Mouse (Mus musculus): ENCODE measurements around the gene Igsf9b.

Igsf9b gene

DNA sequence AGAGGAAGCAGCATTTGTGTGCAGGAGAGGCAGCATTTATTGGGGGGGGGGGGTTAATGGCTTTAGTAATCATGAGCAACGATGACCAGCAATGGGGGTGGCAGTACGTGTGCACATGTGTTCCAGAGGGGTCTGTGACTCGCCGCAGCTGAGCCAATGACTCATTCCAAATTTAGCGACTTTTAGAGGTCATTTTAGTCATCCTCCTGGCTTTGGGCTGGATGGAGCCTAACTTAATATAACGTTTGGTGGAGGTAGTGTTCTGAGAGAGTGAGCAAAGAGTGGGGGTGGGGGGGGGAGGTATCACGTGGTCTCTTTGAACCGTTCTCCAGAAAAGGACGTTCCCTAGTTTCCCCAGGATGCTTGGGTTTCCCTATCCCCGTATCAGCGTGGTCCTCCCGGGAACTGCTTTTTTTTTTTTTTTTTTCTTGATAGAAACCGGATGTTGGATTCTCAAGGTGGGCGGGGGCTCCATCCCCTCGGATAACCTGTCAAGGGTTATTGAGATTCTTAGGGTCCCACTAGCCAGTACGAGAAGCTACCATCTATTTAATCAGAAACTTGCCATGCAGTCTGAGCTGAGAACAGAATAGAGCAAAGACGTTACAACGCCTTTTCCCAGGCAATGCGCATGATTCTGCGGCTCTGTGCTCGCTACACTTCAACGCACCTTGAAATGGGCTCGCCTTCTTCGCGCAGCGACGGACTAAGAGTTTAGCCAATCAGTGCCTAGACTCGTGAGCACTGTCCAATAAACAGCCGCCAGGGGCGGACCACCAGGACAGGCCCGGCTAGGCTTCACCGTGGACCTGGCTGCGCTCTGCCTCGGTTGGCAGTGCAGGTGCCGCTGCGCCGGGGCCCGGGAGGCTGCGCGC is at the start of gene Igsf9b:
Gene Igsf9b, plus strand, starts transcription at position 794 of the 875 bp plus-strand sequence.
- DNase-seq (ENCODE audit: extremely low read depth, low read depth, low spot score), result peak; percentile 4

DNA sequence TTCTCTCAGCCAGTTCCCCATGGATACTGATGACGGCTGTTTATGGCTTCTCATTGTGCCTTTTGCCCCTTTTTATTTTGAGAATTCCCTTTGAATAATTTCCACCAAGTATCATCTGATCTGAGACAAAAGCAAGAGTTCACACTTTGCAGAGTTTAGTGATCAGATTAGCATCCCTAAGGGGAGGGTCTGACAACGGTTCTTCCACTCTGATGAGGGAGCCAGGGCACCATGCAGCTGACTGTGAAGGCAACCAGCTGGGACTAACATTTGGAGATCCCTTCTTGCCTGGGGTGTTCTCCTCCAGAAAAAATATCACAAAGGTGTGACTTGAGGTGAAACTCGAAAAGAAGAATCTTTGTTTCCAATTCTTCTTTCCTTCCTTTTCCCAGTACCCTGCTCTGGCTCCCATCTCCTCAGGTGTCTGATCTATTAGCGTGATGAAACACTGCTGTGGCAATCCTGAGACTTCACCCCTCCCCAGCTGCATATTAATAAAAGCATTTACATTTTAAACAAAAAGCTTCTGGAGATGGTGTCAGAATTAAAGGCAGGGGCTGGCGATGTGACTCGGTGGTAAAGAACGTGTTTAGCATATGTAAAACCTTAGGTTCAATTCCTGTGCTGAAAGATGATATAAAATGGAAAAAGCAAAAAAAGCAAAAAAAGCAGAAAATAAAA is 46.8 kb upstream of the Igsf9b start:
- no peak for DNase-seq (ENCODE audit: extremely low read depth, low read depth, low spot score)

DNA sequence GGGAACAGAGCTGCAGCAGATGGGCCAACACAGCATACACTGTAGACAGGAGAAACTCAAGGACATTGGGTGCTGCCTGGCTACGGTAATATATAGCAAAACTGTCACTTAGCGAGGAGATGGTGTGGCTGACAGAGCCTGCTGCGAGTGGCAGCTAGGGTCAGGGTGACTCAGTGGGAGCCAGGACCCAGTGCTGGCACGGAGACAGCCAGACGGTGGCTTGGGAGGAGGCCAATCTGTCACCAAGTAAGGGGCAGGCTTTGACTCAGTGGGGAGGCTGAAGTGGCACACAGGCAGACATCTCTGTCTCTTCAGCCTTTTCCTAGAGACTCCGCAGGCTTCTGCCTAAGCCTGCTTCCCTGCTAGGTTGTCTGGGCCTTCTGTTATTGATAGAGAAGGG is 42.5 kb upstream of the Igsf9b start:
- no peak for DNase-seq (ENCODE audit: extremely low read depth, low read depth, low spot score)

DNA sequence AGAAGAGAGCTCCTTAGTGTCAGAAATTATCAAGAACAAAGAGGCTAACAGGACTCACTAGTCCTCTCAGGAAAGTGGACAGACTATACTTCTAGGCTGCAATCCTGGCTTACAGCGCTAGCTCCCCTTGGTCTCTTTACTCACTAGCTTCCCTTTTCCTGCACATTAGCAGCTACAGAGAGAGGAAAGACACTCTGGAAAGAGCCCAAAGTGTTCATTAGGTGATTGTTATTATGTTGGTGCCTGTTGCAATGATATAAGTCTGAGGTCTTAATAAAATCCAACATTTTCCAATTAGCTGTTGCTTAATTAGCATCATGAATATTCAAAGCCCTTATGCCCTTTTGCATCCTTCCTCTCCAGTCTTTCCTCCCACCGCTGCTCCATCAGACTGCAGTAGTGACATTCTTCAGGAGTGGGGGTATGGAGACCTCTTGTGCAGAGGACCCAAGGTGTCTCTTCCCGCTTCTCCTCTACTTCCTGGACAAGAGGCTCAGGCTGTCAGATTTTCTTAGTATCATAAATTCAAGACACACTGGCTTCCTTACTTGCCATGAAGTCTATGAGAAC is 38.5 kb upstream of the Igsf9b start:
- DNase-seq (ENCODE audit: extremely low read depth, low read depth, low spot score), result no peak

DNA sequence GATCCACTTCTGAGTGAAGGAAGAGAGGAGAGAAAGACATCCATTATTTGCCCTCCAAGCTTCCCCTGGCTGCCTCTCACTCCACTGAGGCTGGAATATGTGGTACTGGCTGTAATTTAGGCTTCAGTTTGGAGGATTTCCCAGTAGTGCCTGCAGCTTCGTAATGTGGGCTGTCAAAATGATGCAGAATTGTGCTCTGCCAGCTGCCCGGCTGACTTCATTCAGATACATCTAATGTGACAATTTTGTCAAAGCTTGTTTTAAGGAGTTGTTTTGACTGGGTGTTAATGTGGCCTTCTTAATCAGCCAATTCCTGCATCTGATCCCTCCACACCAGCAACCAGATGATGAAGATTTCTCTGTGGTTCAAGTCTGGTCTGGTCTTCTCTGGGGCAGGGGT is 37.1 kb upstream of the Igsf9b start:
- no peak for DNase-seq (ENCODE audit: extremely low read depth, low read depth, low spot score)

DNA sequence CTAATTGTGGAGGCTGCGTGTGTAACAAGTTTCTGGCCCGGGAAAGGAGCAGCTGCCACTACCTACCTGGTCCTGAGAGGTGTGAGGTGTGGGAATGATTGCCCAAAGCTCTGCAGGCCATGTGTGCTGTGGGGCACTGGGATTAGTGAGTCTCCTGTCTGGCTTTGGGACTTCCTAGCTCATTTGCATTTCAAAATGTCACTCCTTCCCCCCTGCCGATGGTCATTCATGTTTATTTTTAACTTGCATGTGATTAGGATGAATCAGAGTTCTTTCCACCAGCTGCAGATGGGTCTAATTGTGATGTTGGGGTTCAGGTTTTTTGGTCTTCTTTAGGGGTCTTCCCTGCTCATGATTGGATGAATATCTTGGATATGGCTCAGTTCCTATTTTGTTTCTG is 34.0 kb upstream of the Igsf9b start:
- DNase-seq (ENCODE audit: extremely low read depth, low read depth, low spot score), result no peak

DNA sequence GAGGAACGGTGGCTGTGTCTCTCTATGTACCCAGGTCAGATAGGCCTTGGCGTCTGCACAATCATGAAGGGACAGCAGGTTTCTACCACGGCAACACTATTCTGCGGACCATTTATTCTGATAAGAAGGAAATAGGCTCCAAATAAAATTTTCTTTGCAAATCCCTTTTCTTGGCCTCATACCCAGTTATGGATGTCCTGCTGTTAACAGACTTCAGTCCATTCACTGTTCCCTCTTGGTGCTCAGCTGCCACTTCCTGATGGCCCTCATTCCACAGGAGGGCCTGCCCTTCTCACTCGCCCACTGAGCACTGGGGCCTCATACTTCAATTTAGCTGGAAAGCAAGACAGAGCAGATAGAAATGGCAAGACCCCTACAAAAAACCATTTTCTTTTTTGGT is 31.1 kb upstream of the Igsf9b start:
- DNase-seq (ENCODE audit: extremely low read depth, low read depth, low spot score), result no peak

DNA sequence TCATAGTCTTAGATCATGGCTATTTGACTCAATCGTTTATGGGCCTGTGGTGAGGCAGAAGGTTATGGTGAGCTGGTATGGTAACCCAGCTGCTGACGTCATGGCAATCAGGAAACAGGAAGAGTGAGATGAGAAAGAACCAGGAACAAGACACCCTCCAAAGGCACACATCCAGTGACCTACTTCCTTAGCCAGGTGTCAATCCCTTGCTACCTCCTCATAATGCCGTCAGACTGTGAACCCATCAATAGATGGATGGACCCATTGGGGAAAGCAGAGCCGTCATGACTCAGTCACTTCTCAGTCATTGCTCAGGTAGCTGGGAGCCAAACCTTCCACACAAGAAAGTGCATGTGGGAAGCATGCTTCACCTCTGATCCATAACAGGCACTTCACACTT is 30.5 kb upstream of the Igsf9b start:
- no peak for DNase-seq (ENCODE audit: extremely low read depth, low read depth, low spot score)

DNA sequence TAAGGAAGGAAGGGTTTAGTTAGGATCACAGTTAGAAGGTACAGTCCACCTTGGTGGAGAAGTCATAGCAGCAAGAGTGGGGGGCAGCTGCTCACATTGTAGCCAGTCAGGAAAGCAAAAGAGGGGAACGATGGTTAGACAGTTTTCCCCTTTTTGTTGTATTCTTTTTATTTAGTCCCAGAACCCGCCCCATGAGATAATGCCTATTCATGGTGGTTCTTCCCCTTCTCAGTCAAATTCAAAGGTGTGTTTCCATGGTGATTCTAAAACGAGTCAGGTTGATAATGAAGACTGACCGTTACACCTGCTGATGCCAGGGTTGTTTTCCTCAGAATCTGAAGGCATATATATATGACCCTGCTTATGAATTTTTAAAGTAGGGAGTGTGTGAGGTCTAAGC is 29.7 kb upstream of the Igsf9b start:
- no peak for DNase-seq (ENCODE audit: extremely low read depth, low read depth, low spot score)

DNA sequence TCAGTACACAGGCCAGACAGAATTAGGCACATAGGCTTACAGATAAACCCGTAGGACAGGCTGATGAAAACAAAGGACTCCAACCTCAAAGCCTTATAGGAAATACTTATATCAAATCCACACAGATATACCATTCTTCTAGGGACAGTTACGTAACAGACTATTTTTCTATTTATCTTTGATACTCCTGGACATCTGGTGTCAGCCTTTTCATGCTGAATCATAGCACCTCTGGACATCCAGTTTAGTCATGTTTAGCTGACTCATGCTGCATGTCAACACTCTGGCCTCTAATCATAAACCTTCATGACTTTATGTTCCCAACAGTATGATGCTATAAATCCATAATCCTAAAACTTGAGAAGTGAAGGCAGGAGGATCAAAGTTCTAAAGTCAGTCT is 29.1 kb upstream of the Igsf9b start:
- no peak for DNase-seq (ENCODE audit: extremely low read depth, low read depth, low spot score)

DNA sequence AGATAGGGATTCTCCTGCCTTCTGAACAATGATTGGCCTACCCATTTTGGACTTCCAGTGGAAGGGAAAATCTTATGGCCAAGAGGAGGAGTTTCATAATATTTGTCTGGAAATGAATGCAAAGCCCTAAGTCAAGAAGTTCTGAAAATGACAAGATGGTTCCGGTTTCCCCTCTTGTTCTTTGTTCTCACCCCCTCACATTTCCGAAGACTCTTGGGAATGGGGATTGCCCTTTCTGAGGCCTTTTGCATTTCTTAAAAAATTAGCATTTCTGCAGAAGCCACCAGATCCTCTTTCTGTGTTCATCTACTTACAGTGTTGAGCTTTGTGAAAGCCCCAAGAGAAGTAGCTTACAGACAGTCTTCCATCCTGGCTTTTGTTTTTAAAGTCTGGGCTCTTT is 27.1 kb upstream of the Igsf9b start:
- no peak for DNase-seq (ENCODE audit: extremely low read depth, low read depth, low spot score)

DNA sequence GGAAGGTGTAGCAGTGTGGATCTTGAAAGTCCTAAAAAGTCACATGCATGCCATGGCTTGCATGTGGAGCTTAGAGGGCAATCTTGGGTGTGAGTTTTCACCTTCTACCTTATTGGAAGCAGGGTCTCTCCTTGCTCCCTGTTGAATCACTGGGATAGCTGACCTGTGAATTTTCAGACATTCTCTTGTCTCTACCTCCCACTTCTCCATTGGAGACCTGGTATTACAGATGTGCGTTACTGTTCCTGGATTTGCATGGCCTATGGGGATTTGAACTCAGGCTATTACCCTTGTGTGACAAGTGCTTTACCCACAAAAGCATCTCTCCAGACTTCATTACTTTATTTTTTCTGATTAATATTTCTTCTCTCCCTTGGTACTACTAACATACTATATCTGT is 26.1 kb upstream of the Igsf9b start:
- no peak for DNase-seq (ENCODE audit: extremely low read depth, low read depth, low spot score)

DNA sequence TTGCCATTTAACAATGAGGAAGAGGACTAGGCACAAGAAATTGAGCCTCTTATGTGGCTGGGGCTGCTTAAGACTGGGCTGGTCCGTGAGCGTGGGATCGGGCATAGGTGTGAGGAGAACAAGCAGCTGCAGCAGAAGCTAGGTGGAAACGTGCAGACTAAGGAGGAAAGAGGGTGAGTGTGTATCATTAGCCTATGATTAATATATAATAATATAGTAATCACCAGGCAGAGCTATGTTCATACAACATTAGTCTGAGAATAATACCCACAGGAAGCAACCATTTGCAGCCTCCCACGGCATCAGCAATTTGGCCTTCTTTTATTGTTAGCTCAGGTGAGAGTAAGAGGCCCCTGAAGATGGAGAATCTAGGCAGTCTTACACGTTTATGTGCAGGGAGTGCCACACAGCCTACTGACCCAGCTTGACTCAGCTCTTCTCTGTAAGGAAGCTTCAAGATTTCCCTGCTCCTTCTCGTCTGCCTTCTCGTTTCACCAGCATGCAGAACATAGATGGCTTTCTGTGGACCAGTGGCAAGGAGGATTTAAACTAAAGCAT is 22.6 kb upstream of the Igsf9b start:
- DNase-seq (ENCODE audit: extremely low read depth, low read depth, low spot score), result no peak

DNA sequence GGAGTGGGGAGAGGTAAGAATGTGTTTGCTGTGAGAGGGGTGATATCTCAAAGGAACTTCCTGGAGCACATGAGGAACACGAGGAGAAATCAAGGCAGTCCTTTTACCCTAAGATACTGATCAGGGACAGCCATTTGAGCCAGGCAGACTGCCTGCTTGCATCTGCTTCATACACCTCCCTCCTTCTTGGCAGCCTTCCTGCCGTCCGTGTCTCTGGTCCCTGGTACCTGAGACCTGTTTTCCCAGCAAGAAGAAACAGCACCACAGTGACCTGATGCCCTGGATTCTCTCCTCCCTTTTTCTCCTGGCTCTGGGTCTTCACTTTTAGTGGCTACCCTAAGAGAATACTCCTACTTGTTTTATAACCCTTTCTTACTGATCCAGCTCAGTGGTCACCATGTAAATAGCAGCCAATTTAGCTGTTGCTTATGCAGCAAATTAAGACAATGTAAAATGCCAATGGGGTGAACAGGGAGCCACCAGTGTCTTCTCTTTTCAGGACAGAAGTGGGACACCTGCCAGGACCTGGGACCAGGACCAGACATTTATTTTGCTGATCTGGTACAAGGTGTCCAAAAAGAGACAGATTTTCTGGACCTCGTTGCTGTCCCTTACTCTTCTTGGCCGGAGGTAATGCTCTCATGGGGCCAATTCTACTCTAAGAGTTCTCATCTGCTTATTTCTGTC is 21.5 kb upstream of the Igsf9b start:
- DNase-seq (ENCODE audit: extremely low read depth, low read depth, low spot score), result no peak

DNA sequence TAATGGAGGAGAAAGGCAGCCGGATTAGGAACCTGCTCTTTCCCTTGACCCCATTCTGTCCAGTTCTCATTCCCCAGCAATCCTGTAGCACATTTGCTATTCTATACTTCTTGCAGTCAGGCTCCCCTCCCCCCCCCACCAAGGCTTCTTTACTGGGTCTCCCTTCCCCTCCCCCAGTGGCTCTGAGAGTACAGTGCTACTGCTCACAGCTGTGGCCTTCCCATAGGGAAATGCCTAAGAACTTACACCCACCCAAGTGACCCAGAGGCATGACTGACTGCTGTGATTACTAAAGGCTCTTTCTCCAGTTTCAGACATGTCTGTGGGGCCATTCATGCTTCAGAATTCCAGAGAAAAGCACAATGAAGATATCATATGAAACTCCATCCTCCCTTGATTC is 20.0 kb upstream of the Igsf9b start:
- no peak for DNase-seq (ENCODE audit: extremely low read depth, low read depth, low spot score)

DNA sequence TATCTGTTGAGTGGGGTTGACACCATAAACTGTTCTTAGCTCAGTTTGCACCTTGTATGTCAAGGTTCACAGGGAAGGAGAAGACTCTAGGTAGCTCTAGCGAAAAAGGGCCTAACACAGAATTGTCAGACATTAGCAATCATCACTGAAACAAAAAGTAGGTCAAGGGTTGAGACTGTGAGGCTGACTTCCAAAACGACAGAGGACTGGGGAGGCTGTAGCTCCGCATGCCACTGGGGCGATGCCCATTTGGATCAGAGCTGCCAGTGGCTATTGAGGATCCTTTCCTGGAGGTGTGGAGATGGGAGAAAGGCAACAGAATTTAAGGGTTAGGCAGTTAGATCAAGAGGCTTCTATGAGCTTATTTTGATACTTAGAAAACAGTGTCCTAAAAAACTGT is 18.0 kb upstream of the Igsf9b start:
- no peak for DNase-seq (ENCODE audit: extremely low read depth, low read depth, low spot score)

DNA sequence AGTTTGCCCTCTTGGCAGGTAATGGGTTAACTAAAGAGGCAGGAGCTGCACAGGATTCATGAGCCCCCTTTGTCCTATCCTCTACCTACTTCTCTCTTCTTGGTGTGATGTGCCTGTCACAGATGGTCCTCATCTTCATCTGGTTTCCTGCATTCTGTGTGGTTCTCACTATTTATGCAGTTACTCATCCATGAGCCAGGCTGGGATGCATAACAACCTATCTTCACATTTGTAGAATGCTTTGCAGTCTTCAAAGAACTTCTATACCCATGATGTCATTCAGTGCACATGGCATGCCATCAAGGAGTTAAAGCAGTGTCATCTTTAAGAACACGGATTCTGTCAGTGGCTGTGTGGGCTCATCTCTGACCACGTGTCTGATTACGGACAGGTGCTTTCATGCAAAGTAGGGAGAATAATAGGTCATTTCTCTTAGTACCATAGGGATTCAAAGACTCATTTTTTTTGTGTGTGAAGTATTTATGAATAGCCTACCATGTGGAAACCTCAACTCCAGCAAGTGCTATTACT is 13.2 kb upstream of the Igsf9b start:
- DNase-seq (ENCODE audit: extremely low read depth, low read depth, low spot score), result no peak

DNA sequence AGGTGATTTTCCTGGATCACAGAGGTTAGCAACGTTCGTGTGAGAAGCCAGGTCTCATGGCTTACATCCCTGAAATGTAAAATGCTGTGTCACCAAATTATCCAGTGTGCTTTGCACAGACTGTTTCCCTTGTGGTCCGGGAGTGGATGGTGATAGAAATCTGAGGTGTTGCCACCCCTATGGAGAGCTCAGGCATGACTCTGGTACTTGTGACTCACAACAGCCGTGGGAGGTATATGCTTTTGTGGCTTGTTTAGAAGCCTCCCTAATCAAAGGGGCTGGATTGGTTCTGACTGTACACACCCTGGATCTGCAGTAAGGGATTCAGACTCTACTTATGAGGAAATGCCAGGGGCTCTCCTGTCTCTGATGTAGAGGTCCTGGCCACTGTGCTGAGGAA is 12.7 kb upstream of the Igsf9b start:
- DNase-seq (ENCODE audit: extremely low read depth, low read depth, low spot score), result no peak

DNA sequence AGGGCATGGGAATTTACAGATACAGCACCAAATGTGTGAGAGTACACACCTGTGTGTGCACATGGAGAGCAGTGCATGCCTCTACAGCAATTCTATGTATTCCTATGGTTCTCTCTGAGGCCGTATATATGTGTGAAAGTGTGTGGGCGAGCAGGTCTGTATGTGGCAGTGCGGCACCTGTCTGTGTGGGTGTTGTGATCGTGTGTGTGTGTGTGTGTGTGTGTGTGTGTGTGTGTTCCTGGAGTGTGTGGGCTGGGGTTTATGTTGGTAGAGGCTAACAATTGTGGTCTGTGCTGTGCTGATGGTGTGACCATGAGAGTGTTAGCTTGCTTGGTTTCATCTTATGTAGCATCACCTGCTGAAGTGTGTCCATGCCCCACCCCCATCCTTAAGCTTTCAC is 12.1 kb upstream of the Igsf9b start:
- no peak for DNase-seq (ENCODE audit: extremely low read depth, low read depth, low spot score)

DNA sequence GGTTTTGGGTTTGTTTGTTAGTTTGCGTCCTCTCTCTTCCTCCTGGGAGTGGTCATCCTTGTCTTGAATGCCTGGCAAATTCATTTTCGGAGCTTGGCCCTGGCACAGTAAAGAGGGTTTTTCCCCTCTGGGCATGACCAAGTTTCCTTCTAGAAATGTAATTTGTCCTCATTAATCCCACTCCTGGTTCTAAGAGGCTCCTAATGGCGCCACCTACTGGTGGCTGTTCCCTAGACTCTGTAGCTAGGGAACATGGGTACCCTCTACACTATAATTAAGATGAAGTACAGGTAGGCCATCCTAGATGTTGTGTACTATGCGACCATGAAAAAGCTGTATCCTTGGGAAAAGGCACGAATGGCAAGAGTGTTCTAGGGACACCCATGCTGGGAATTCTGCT is 11.6 kb upstream of the Igsf9b start:
- DNase-seq (ENCODE audit: extremely low read depth, low read depth, low spot score), result no peak

DNA sequence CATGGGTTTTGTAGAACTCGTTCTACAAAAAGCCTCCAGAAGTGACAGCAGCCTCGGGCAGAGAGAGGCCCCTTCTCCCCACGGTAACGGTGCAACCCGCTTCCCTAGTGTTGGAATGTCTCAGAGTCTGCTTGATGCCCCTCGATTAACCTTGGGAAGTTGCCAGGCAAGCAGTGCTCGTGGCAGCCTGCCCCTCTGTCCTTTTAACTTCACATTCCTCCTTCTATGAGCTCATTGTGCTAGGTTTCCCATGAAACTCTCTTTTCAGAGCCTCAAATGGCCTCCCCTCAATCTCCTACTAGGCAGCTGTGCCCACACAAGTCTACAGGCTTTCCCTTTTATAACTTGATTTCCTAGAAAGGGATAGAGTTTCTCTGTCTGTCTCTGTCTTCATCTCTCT is 10.6 kb upstream of the Igsf9b start:
- no peak for DNase-seq (ENCODE audit: extremely low read depth, low read depth, low spot score)
